Mouse (Mus musculus): Measurements from ENCODE around the gene Chic1. TPM values are rescaled to one million over a fixed set of nuclear protein-coding genes. Genes with fewer than 3 reads are reported as not detected.

Chic1 gene
- polyA plus RNA-seq, 1 experiment from 2014 or later: 0.69 TPM

DNA sequence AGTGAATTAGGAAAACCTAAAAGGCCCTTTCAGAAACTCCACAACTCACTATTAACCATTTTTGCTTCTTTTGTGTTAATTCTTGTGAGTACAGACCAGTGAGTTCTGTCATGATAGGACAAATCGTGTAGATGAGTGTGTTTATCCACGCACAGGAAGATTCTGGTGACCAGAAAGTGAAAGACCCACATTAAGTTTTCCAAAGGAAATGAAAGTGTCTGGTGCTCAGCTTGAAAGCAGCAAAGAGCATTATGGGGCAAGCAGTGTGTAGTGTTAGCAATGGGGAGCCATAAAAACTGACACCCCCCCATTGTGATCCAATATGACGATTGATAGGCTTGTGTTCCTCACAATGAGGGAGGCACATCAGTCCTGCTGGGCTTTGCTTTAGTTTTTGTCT lies 12.4 kb downstream of the Chic1 start:
- Histone ChIP-seq H3K4me2 (no peak overlapping the region), H3K36me3 (no peaks in the 10 kb centered on the region), H3K4me3 (no peak overlapping the region), H3K27ac (no peak overlapping the region), H3K4me1 (no peaks in the 10 kb centered on the region), H3K9ac (no peak overlapping the region), H3K27me3 (replicated peaks) (0 out of 2 replicates have a peak, but pooled peaks cover 16% of the 10 kb centered on the region), H3K9me3 (replicated peaks) (no peaks in the 10 kb centered on the region)
- 72% methylated on average over 3 of the region's 3 CpGs for WGBS (ENCODE audit: insufficient replicate concordance)
- ATAC-seq: no peak

DNA sequence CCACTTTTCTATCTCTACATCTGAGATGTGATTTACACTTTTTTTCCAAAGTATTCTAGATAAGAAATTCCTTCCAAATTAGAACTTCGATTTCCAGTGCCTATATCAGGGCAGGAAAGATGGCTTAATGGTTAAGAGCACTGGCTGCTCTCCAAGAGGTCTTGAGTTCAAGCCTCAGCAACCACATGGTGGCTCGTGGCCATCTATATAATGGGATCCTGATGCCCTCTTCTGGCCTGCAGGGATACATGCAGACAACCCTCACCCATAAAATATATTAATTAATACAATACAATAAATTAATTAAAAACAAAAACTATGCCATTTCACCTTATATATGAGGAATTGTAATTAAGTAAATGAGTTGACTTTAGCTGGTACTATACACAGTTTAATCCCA lies 14.9 kb downstream of the Chic1 start:
- 35% methylated on average over 2 of the region's 2 CpGs for WGBS (ENCODE audit: insufficient replicate concordance)
- Histone ChIP-seq H3K9ac (no peak overlapping the region), H3K4me3 (no peak overlapping the region), H3K36me3 (no peaks in the 10 kb centered on the region), H3K27me3 (replicated peaks) (peaks cover 20% of the 10 kb centered on the region; the same call in 1 of the 2 replicates), H3K4me1 (no peaks in the 10 kb centered on the region), H3K9me3 (replicated peaks) (no peaks in the 10 kb centered on the region), H3K27ac (no peak overlapping the region), H3K4me2 (no peak overlapping the region)
- ATAC-seq: no peak

DNA sequence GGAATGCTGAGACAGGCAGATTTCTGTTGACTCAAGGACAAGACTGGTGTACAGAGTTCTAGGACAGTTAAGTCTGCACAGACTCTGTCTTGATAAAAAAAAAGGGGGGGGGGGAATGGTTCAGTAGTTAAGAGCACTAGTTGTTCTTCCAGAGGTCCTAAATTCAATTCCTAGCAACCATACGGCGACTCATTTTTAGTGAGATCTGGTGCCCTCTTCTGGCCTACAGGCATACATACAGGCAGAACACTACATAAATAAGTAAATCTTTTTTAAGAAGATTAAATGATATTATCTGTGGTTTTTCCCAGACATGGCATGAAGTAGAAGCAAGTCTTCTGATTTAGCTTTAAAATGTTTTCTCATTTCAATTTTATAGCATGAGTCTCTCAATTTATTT lies 15.4 kb downstream of the Chic1 start:
- Histone ChIP-seq H3K9me3 (replicated peaks) (no peaks in the 10 kb centered on the region), H3K4me3 (no peak overlapping the region), H3K4me1 (no peaks in the 10 kb centered on the region), H3K27ac (no peak overlapping the region), H3K27me3 (replicated peaks) (peaks cover 20% of the 10 kb centered on the region; the same call in 1 of the 2 replicates), H3K9ac (no peak overlapping the region), H3K4me2 (no peak overlapping the region), H3K36me3 (no peaks in the 10 kb centered on the region)
- ATAC-seq: no peak
- 14% methylated on average over 2 of the region's 2 CpGs for WGBS (ENCODE audit: insufficient replicate concordance)

DNA sequence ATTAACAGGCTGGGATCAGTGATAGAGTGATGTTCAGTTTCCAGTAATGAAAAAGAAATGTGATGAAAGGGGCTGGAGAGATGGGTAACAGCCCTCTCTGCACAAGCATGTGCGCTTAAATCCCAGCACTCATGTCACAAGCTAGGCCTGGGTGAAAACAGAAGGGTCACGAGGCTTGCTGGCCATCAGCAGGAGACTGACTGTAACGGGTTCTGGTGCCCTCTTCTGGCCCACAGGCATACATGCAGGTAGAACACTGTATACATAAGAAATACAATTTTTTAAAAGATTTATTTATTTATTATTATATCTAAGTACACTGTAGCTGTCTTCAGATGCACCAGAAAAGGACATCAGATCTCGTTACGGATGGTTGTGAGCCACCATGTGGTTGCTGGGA lies 18.0 kb downstream of the Chic1 start:
- H3K27me3 ChIP-seq (replicated peaks): peaks cover 24% of the 10 kb centered on the region; the same call in 1 of the 2 replicates
- H3K27ac ChIP-seq: no peak overlapping the region
- no peak overlapping the region for H3K9ac ChIP-seq
- no peaks in the 10 kb centered on the region for H3K36me3 ChIP-seq
- no peaks in the 10 kb centered on the region for H3K4me1 ChIP-seq
- no peak for ATAC-seq
- H3K9me3 ChIP-seq (replicated peaks): no peaks in the 10 kb centered on the region
- no peak overlapping the region for H3K4me2 ChIP-seq
- WGBS (ENCODE audit: insufficient replicate concordance): 65% methylated on average over 5 of the region's 5 CpGs
- no peak overlapping the region for H3K4me3 ChIP-seq

DNA sequence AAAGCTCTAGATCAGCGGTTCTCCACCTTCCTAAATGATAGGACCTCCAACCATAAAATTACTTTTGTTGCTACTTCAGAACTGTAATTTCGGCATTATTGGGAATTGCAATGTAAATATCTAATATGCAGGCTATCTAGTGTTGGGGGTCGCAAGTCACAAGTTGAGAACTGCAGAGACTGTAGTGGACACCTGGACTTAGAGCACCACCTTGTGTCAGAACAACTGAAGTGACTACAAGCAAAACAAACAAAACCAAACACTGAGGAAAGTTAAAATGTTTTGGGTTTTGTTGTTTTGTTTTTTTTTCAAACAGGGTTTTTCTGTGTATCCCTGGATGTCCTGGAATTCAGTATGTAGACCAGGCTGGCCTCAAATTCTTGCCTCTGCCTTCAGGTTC lies 28.3 kb downstream of the Chic1 start:
- WGBS (ENCODE audit: insufficient replicate concordance): 67% methylated on average over 3 of the region's 3 CpGs
- no peaks in the 10 kb centered on the region for H3K36me3 ChIP-seq
- ATAC-seq: no peak
- no peak overlapping the region for H3K4me3 ChIP-seq
- H3K9ac ChIP-seq: no peak overlapping the region
- no peaks in the 10 kb centered on the region for H3K4me1 ChIP-seq
- peaks cover 29% of the 10 kb centered on the region; the same call in 1 of the 2 replicates for H3K27me3 ChIP-seq (replicated peaks)
- H3K27ac ChIP-seq: no peak overlapping the region
- no peaks in the 10 kb centered on the region for H3K9me3 ChIP-seq (replicated peaks)
- no peak overlapping the region for H3K4me2 ChIP-seq

DNA sequence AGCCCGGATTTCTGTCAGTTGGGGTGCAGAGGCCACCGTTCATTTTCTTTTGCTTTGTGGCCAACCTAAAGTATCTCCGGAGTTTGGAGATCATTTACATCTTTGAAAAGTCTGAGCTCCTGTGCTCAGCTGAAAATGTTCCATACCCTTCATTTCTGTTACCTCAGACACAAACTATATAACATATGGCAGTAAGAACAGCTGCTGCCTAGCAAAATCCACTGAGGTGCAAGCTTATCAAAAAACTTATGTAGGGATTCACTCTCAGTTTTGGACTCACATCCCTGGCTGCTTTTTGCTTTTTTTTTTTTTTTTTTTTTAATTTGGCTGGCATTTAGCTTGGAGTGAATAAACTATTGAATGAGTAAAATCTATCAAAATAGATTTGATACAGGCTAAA lies 31.9 kb downstream of the Chic1 start:
- H3K36me3 ChIP-seq: no peaks in the 10 kb centered on the region
- H3K4me2 ChIP-seq: no peak overlapping the region
- 79% methylated on average over 3 of the region's 3 CpGs for WGBS (ENCODE audit: insufficient replicate concordance)
- H3K9ac ChIP-seq: no peak overlapping the region
- no peak overlapping the region for H3K4me3 ChIP-seq
- no peak overlapping the region for H3K27ac ChIP-seq
- H3K9me3 ChIP-seq (replicated peaks): no peaks in the 10 kb centered on the region
- H3K4me1 ChIP-seq: no peaks in the 10 kb centered on the region
- ATAC-seq: no peak
- H3K27me3 ChIP-seq (replicated peaks): peaks cover 26% of the 10 kb centered on the region; the same call in 1 of the 2 replicates

DNA sequence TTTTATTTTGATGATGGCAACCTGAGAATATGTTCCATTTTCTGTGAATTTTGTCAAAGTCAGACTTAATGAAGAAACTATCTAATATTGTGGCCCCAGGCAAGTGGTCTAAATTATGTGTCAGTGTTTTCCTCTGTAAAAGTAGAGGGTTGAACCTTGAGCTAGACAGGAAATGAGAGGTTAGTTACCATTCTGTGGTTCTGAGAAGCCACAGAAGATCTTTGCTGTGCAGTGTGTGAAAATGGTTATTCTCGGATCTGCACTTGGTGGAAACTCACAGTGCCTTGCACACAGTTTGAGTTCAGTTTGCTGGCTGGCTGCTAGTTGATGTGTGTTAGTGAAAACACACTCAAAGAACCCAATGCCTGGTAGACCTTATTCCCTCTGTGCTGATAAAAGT lies 37.6 kb downstream of the Chic1 start:
- no peak overlapping the region for H3K9ac ChIP-seq

DNA sequence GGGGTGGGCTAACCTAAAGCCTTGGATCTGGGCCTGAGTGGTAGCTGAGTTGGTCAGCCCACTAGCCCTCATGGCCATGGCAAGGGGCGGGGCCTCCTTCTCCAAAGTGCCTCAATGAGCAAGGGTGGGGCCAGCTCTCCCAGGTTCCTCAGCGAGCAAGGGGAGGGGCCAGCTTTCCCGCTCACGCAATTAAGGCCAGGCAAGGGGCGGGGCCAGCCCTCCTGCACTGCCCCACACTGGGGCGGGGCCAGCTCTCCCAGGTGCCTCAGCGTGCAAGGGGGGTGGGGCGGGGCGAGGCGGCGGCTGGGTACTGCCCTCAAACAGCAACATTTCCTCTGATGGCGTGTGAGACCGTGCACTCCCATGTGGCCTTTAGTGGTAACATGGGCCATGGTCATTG lies 48.7 kb downstream of the Chic1 start:
- no peak overlapping the region for H3K9ac ChIP-seq
- 30% methylated on average over 13 of the region's 13 CpGs for WGBS (ENCODE audit: insufficient replicate concordance)
- H3K4me1 ChIP-seq: peaks cover 5% of the 10 kb centered on the region; the same call in 1 of the 2 replicates

More for the DNA sequence above, 37.6 kb downstream of the Chic1 start:
- WGBS (ENCODE audit: insufficient replicate concordance): 20% methylated on average over 1 of the region's 1 CpGs
- no peaks in the 10 kb centered on the region for H3K36me3 ChIP-seq
- no peak overlapping the region for H3K4me3 ChIP-seq
- ATAC-seq: no peak
- H3K4me2 ChIP-seq: no peak overlapping the region
- no peaks in the 10 kb centered on the region for H3K9me3 ChIP-seq (replicated peaks)
- H3K27ac ChIP-seq: no peak overlapping the region
- no peaks in the 10 kb centered on the region for H3K4me1 ChIP-seq
- peaks cover 19% of the 10 kb centered on the region; the same call in 1 of the 2 replicates for H3K27me3 ChIP-seq (replicated peaks)

DNA sequence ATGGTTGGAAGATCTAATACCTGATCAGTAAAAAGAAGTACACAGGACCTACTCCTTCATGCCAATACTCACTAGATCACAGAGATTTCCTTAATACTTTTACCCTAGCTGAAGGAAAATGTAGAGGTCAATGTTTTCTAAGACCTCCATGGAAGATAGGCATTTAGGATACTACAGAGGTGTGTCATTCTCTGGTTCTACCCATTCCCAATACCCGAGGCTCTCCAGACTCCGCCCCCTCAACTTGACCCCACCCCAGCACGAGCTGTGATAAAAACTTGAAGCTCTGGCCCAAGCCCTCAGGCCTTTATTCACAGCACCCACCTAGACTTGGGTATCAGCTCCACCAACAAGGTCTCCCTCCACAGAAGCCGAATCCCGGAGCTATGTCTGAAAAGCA lies 57.9 kb downstream of the Chic1 start, which contains the start of gene Tsx:
TSS of gene Tsx (plus strand) at position 301 of the 400 bp plus-strand sequence.
- ATAC-seq: no peak
- Histone ChIP-seq H3K27ac (no peak within 1 kb of the TSS), H3K9me3 (replicated peaks) (no peaks in the 10 kb centered on the region), H3K4me1 (no peaks in the 10 kb centered on the region), H3K27me3 (replicated peaks) (peaks cover 49% of the 10 kb centered on the region), H3K4me3 (no peak within 1 kb of the TSS), H3K9ac (no peak within 1 kb of the TSS), H3K4me2 (no peak within 1 kb of the TSS), H3K36me3 (no peaks in the 10 kb centered on the region)
- WGBS (ENCODE audit: insufficient replicate concordance): 67% methylated on average over 5 of the region's 5 CpGs

More for the DNA sequence above, 48.7 kb downstream of the Chic1 start:
- no peaks in the 10 kb centered on the region for H3K36me3 ChIP-seq
- no peaks in the 10 kb centered on the region for H3K9me3 ChIP-seq (replicated peaks)
- ATAC-seq: peak; percentile 68
- H3K27me3 ChIP-seq (replicated peaks): peaks cover 35% of the 10 kb centered on the region
- no peak overlapping the region for H3K4me3 ChIP-seq
- H3K27ac ChIP-seq: no peak overlapping the region
- peak overlapping the region; percentile 18 for H3K4me2 ChIP-seq

DNA sequence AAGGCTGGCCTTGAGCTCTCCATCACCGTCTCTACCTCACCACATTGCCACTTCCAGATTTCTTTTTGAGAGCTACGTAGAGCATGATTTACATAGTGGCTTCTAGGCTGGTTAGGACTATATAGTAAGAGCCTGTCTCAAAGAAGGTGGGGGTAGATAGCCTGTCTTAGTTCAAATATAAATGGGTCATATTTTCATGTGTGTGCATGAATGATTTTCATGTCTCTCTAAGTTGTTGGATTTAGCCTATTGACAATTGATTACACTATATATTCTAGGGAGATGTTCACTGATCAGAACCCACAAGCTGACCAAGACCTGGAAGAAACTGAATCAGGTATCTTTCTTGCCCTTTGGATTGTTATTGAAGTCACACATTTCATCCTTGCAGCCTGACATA lies 65.4 kb downstream of the Chic1 start, which contains the start of gene Gm26992:
TSS of gene Gm26992 (plus strand) at position 301 of the 400 bp plus-strand sequence.
- no peaks in the 10 kb centered on the region for H3K9me3 ChIP-seq (replicated peaks)
- no peak within 1 kb of the TSS for H3K27ac ChIP-seq
- H3K36me3 ChIP-seq: no peaks in the 10 kb centered on the region
- H3K4me1 ChIP-seq: no peaks in the 10 kb centered on the region
- H3K27me3 ChIP-seq (replicated peaks): peaks cover 25% of the 10 kb centered on the region
- ATAC-seq: no peak
- H3K9ac ChIP-seq: no peak within 1 kb of the TSS
- WGBS (ENCODE audit: insufficient replicate concordance): 62% methylated on average over 2 of the region's 2 CpGs
- no peak within 1 kb of the TSS for H3K4me3 ChIP-seq
- H3K4me2 ChIP-seq: no peak within 1 kb of the TSS

DNA sequence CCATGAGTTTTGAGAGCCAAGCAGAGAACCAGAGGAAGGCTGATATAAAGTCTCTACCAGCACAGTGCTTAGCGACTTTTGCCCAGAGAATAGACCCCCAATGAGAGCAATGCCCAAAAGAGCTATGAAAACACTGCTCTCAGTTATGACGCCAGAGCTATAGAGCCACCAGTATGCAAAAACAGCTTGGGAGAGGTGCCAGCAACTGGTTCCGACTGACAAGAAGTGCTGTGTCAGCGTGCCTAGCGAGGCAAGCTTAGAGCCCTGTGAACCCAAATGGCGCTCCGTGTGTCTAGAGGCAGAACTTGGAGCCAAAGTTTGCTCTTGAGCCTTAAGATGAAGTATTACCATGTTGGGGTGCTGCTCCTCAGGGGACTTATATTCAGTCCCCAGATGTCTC lies 71.4 kb downstream of the Chic1 start:
- no peak for ATAC-seq
- WGBS (ENCODE audit: insufficient replicate concordance): 66% methylated on average over 7 of the region's 7 CpGs

DNA sequence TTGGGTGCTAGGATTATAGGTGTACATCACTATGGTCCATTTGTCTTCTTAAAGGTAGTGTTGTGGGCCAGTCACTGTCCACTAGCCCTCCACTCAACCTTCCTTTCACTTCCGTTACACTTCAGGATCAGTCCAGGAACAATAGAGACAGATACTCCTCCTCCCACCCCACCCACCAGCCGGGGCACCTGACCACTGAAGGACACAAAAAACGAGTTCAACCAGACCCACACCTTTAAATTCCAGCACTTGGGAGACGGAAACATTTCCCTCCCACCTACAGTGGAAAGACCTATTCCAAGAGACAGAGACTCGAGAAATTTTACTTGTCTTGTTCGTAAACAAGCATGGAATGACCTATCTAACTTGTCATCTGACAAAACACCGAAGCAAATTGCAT lies 76.0 kb downstream of the Chic1 start:
- no peak for ATAC-seq
- Histone ChIP-seq H3K9me3 (replicated peaks) (no peaks in the 10 kb centered on the region), H3K4me3 (no peak overlapping the region), H3K4me1 (no peaks in the 10 kb centered on the region), H3K9ac (no peak overlapping the region), H3K27me3 (replicated peaks) (peaks cover 53% of the 10 kb centered on the region), H3K36me3 (no peaks in the 10 kb centered on the region), H3K4me2 (no peak overlapping the region), H3K27ac (no peak overlapping the region)
- 57% methylated on average over 7 of the region's 7 CpGs for WGBS (ENCODE audit: insufficient replicate concordance)

More for the DNA sequence above, 71.4 kb downstream of the Chic1 start:
- H3K9me3 ChIP-seq (replicated peaks): no peaks in the 10 kb centered on the region
- peaks cover 37% of the 10 kb centered on the region for H3K27me3 ChIP-seq (replicated peaks)
- H3K27ac ChIP-seq: no peak overlapping the region
- H3K4me2 ChIP-seq: no peak overlapping the region
- H3K4me3 ChIP-seq: no peak overlapping the region
- no peaks in the 10 kb centered on the region for H3K36me3 ChIP-seq
- H3K4me1 ChIP-seq: no peaks in the 10 kb centered on the region
- no peak overlapping the region for H3K9ac ChIP-seq

DNA sequence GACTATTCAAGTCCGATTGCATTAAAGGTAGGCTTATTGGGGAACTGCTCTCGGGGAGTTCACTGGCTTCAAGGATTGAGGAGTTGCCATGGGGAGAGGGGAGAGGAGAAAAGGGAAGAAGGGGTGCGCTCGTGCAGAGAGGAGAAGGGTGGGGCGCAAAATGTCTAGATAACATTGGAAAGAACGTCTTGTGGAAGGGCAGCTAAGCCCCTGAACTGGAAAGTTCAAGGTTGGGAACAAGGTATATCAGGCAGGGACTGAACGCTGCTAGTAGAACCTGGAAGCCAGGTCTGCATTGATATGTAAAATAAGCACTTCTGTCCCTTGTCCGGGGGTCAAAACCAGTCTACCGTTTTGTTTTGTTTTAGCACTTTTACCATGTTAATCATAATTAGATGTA lies 81.7 kb downstream of the Chic1 start:
- ATAC-seq: no peak
- WGBS (ENCODE audit: insufficient replicate concordance): 12% methylated on average over 9 of the region's 9 CpGs
- peaks cover 48% of the 10 kb centered on the region for H3K27me3 ChIP-seq (replicated peaks)

More for the DNA sequence above, 81.7 kb downstream of the Chic1 start:
- Histone ChIP-seq H3K4me2 (no peak overlapping the region), H3K36me3 (no peaks in the 10 kb centered on the region), H3K9ac (no peak overlapping the region), H3K9me3 (replicated peaks) (no peaks in the 10 kb centered on the region), H3K4me1 (no peaks in the 10 kb centered on the region), H3K4me3 (no peak overlapping the region), H3K27ac (no peak overlapping the region)

Measured in liver, embryonic 12.5 days (tissue).